Mouse (Mus musculus) C2C12 (cell line): ENCODE measurements around the gene Prkce.

Source experiments
- CEBPB ChIP-seq: IDR thresholded peaks from one replicate; pipeline ENCODE4 v1.6.1; 2011; ENCODE audit warnings: low read depth, mild to moderate bottlenecking, control low read depth, moderate library complexity
- CTCF ChIP-seq: IDR thresholded peaks from one replicate; pipeline ENCODE4 v1.5.1; 2011; ENCODE audit not compliant: control insufficient read depth, insufficient read depth, insufficient read length
- FOSL1 ChIP-seq: IDR thresholded peaks from one replicate; pipeline ENCODE4 v1.8.0; 2011; ENCODE audit warnings: mild to moderate bottlenecking, low read length; ENCODE audit not compliant: poor library complexity, insufficient read depth, severe bottlenecking
- MAX ChIP-seq: IDR thresholded peaks from one replicate; pipeline ENCODE4 v1.6.1; 2011; ENCODE audit warnings: mild to moderate bottlenecking, control low read depth
- MYOD1 ChIP-seq: IDR thresholded peaks from one replicate; pipeline ENCODE4 v1.6.1; 2011; ENCODE audit warnings: low read depth; ENCODE audit not compliant: control insufficient read depth, insufficient read length

DNA sequence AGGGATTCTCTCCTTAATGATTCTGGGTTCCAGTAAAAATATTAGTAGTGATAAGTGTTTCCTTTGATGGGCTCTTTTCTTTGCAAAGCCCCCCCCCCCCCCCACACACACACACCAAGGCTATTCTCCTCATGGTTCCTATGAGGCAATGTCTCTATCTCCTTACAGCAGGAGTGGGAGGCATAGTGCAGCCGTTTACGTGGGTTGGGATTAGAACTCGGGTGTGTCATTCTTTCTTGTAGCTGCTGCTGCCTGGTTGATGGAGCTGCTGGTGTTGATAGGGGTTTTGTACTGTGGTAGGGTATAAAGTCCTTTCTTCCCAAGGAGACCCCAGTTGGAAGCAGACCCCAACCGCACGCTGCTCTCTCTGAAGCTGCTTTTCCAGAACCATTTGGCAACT lies 224.9 kb downstream of the Prkce start:
- TF ChIP-seq CTCF (no peak), MAX (no peak), CEBPB (no peak), MYOD1 (no peak), FOSL1 (no peak)
